Mouse (Mus musculus): ENCODE measurements around the gene Cd300lb.

The Cd300lb gene

DNA sequence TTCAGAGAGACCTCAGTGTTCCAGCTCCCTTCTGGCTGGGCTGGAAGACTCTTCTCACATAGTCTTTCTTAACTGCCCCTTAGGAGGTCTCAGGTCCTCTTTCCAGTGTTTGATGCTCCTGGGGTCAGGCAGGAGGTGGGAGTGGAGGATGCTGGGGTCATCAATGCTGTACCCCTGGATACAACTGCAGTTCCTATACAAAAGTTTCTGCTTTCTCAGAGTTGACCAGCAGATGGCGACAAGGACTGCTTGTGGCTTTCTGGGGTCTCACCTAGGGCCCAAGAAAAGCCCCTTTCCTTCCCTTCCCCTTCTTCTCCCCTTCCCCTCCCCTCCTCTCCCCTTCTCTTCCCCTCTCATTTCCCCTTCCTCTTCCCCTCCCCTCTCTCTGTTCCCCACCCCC lies 53.6 kb downstream of the Cd300lb start:
- DNase-seq: no peak

DNA sequence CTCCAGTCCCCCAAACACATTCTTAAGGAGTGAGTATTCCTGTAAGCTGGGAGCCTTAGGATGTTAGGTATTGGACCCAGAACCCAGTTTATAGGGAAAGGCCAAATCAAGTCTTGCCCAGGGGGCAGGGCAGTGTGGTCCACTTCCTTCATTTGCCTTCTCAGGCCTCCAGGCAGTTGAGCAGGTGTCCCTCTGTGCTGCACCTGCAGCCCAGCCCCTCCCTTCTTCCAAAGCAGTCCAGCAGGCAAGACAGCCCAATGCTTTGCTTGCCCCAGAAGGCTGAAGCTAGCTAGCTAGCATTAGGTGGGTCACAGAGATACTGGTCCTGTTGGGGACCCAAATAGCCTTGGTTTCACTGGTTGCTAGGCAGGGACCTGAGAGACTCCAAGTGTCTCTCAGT lies 54.0 kb downstream of the Cd300lb start:
- DNase-seq: no peak

DNA sequence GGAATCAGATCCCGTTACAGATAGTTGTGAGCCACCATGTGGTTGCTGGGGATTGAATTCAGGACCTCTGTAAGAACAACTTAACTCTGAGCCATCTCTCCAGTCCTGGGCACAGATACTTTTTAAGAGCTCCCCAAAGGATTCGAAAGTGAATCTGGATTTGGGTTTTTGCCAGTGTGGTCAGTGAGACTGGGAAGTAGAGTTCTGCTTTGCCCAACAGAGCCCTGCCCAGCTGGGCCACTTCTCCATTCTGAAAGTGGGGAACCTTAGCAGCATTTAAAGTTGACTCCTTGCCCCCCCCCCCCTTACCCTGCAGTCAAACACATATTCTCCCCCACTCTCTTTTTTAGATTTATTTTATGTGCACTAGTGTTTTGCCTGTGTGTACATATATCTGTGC lies 54.5 kb downstream of the Cd300lb start:
- DNase-seq: no peak

DNA sequence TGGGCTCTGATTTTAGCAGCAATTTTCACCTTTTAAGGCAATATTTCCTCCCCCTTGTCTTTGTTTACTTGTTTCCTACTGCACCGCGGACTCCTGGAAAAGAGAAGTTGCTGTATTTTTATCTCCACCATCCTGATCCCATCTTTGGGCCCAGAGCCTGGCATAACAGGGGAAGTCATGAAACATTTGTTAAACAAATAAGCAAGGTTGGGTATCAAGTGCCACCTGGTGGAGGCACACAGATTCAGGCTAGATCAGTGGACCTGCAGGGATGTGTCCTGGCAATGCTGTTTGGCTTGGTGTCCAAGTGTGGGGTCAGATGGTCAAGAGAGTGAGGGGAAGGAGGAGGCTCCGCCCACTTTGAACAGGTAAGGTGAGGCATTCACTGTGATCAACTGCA lies 57.0 kb downstream of the Cd300lb start:
- DNase-seq: peak; percentile 86

DNA sequence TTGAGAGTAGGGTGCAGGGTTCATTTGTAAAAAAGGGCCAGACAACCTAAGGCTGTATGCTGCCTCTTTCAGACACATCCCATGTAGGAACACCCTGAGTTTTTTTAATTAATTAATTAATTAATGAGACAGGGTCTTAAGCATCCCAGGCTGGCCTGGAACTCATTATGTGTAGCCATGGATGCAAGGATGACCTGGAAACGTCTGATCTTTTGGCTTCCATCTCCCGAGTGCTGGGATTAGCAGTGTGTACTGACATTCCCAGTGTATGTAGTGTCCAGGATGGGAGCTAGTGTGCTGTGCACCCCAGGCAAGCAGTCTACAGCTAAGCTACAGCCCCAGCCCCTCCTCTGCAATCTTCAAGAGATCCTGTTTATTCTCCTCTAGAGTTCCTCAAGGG lies 57.6 kb downstream of the Cd300lb start:
- DNase-seq: peak; percentile 41

DNA sequence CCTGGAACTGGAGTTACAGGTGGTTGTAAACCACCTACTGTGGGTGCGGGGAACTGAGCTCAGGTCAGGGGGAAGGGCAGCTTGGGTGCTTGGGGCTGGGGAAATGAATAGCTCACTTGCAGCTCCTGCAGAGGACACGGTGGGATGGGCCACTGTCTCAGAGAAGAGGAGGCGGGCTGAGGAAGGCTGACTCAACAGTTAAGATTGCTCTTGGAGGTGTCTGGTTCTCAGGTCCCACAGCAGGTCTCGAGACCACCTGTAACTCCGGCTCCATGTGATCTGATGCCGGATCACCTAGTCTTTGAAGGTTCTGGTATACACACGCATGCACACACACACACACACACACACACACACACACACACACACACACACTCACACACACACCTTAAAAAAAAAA lies 58.0 kb downstream of the Cd300lb start:
- DNase-seq: peak; percentile 72

DNA sequence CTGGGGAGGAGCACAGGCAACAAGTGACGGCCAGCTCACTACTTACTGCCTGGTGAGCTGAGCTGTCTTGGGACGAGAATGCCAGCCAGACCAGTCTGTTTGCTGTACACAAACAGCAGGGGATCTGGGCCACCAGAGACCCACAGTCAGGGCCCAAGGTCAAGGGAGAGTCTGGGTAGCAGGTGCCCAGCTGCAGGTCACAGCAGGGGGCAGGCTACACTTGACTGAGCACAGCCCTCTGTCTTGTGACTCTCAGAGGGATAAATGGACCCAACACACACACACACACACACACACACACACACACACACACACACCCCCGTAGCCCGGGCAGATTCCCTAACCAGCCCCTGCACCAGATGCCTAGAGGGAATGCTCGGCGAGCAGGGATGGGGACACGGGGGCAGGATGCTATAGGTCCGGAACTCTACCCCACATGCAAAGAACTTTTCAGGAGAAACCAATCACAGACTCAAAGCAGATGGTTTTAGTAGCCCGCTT lies 58.8 kb downstream of the Cd300lb start:
- peak; percentile 92 for DNase-seq

DNA sequence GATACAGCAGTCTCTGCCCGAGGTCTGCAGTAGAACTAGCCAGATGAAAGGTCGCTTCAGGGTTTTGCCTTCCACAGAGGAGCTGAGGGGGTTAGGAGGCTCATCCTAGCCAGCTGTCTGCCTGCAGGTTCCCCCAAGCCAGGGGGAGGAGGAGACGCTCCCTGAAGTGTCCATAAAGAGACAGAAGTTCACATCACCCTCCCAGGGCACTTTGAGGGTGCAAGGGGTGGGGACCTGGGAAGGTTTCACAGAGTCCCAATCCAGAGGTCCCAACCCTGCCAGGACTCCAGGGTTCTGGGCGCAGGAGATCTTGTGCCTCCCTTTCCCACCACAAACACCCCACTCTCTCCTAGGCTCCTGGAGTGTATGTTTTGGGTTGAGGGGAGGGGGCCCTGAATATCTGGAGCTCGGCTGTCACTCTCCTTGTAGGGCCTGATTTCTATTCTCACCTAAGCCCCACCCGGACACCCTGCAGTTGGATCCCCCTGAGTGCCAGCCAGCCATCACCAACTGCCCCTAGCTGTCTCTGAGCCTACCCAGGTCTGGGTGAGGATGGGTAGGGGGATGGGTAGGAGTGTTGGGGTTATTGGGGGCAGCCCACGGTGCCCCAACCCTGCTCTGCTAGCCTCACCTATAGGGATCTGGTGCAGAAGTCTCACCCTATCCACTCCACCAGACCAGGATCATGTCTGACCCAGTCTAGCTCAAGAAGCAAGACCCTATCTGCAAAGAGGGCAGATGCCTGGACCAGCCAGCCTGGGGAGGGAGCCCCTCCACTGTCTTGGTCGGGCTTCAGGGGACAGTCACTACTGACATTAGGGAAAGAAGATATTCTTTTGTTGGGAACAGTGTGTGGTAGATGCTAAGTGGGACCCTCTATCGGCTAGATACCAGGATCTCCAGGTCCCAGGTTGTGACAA lies 59.7 kb downstream of the Cd300lb start:
- no peak for DNase-seq

DNA sequence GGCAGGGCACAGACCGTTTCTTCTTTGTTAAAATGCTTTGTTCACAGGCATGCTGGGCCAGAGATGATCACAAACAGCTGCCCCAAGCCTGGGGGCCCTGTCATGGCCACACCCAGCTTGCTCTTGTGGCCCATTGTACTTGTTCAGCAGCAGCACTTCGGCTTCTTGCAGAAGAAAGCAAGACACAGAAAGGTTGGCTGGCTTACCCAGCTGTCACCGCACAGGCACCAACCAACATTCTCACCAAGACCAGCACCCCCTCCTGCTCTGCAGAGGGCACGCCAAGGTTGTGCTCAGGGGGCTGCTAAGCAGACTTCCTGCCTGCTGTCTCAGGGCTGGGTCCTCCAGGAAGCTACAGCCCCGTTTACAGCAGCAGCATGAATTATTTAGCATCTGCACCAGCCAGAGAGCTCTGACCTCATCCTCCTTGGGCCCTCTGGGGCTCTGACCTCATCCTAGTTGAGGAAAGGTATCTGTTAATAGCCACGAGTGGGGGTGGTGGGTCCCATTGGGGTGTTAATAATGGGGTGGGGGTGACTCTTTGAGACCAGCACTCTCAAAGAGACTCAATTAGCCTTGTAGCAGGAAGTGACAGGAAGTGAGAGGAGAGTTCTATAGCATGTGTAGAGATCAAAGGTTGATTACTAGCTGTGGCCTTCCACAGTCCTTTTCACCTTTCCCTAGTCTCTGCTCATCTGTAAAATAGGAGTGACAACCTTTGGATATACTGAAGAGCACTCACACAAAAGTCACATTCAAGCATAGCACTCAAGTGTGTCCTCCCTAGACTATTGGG lies 61.0 kb downstream of the Cd300lb start:
- no peak for DNase-seq

Data from kidney, adult 11 months (tissue).